Mouse (Mus musculus): ENCODE data around the gene Scn11a. TPM values are rescaled to one million over a fixed set of nuclear protein-coding genes. Genes with fewer than 3 reads are reported as not detected.

Scn11a gene
- polyA plus RNA-seq, 2 experiments = 0.06 to 0.10 TPM

- Histone ChIP-seq H3K9ac (ENCODE audit: low read depth, low read length, severe bottlenecking) (no peak overlapping the region), H3K4me3 (replicated peaks; ENCODE audit: low read length) (no peak overlapping the region), H3K4me1 (ENCODE audit: control insufficient read depth, insufficient read depth, low read length) (no peaks in the 10 kb centered on the region), H3K27ac (replicated peaks; ENCODE audit: low read depth, low read length) (no peak overlapping the region), H3K27me3 (ENCODE audit: control insufficient read depth, insufficient read depth, low read length) (no peaks in the 10 kb centered on the region), H3K4me2 (replicated peaks; ENCODE audit: low read depth, low read length, severe bottlenecking) (no peak overlapping the region), H3K9me3 (ENCODE audit: control insufficient read depth, low read length) (no peaks in the 10 kb centered on the region), H3K36me3 (ENCODE audit: control insufficient read depth, insufficient read depth, low read length) (no peaks in the 10 kb centered on the region)
- DNase-seq (ENCODE audit: low spot score) (no peak), ATAC-seq (ENCODE audit: low FRiP score, low read depth) (no peak)
- WGBS = 62% methylated on average over 9 of the region's 9 CpGs
- TF ChIP-seq POLR2A (IDR thresholded peaks at IDR 0.05; ENCODE audit: borderline replicate concordance, extremely low read depth, insufficient read depth, insufficient read length) = no peak
Measured at GRCm38 (mm10) chr9:119749112-119749511, 76.1 kb downstream of the Scn11a start.

GRCm38 (mm10) chr9:119743900-119744299 lies 81.4 kb downstream of the Scn11a start:
- H3K4me3 ChIP-seq (replicated peaks; ENCODE audit: low read length) = no peak overlapping the region
- no peak overlapping the region for H3K27ac ChIP-seq (replicated peaks; ENCODE audit: low read depth, low read length)
- DNase-seq (ENCODE audit: low spot score) (no peak), ATAC-seq (ENCODE audit: low FRiP score, low read depth) (no peak)
- 88% methylated on average over 4 of the region's 4 CpGs for WGBS
- no peaks in the 10 kb centered on the region for H3K4me1 ChIP-seq (ENCODE audit: control insufficient read depth, insufficient read depth, low read length)
- no peaks in the 10 kb centered on the region for H3K27me3 ChIP-seq (ENCODE audit: control insufficient read depth, insufficient read depth, low read length)
- H3K36me3 ChIP-seq (ENCODE audit: control insufficient read depth, insufficient read depth, low read length) = no peaks in the 10 kb centered on the region
- TF ChIP-seq POLR2A (IDR thresholded peaks at IDR 0.05; ENCODE audit: borderline replicate concordance, extremely low read depth, insufficient read depth, insufficient read length) = no peak
- H3K9me3 ChIP-seq (ENCODE audit: control insufficient read depth, low read length) = no peaks in the 10 kb centered on the region
- no peak overlapping the region for H3K4me2 ChIP-seq (replicated peaks; ENCODE audit: low read depth, low read length, severe bottlenecking)
- no peak overlapping the region for H3K9ac ChIP-seq (ENCODE audit: low read depth, low read length, severe bottlenecking)

GRCm38 (mm10) chr9:119743312-119743711 lies 81.9 kb downstream of the Scn11a start:
- WGBS = 79% methylated on average over 3 of the region's 3 CpGs
- ATAC-seq (ENCODE audit: low FRiP score, low read depth) = no peak
- H3K9me3 ChIP-seq (ENCODE audit: control insufficient read depth, low read length) = no peaks in the 10 kb centered on the region
- TF ChIP-seq POLR2A (IDR thresholded peaks at IDR 0.05; ENCODE audit: borderline replicate concordance, extremely low read depth, insufficient read depth, insufficient read length) = no peak
- no peaks in the 10 kb centered on the region for H3K36me3 ChIP-seq (ENCODE audit: control insufficient read depth, insufficient read depth, low read length)
- no peaks in the 10 kb centered on the region for H3K4me1 ChIP-seq (ENCODE audit: control insufficient read depth, insufficient read depth, low read length)
- no peak overlapping the region for H3K4me3 ChIP-seq (replicated peaks; ENCODE audit: low read length)
- no peak for DNase-seq (ENCODE audit: low spot score)
- no peak overlapping the region for H3K27ac ChIP-seq (replicated peaks; ENCODE audit: low read depth, low read length)
- H3K27me3 ChIP-seq (ENCODE audit: control insufficient read depth, insufficient read depth, low read length) = no peaks in the 10 kb centered on the region
- no peak overlapping the region for H3K4me2 ChIP-seq (replicated peaks; ENCODE audit: low read depth, low read length, severe bottlenecking)
- H3K9ac ChIP-seq (ENCODE audit: low read depth, low read length, severe bottlenecking) = no peak overlapping the region

- Histone ChIP-seq H3K4me1 (ENCODE audit: control insufficient read depth, insufficient read depth, low read length) (no peaks in the 10 kb centered on the region), H3K27me3 (ENCODE audit: control insufficient read depth, insufficient read depth, low read length) (no peaks in the 10 kb centered on the region), H3K9ac (ENCODE audit: low read depth, low read length, severe bottlenecking) (no peak overlapping the region), H3K27ac (replicated peaks; ENCODE audit: low read depth, low read length) (no peak overlapping the region), H3K4me2 (replicated peaks; ENCODE audit: low read depth, low read length, severe bottlenecking) (no peak overlapping the region), H3K4me3 (replicated peaks; ENCODE audit: low read length) (no peak overlapping the region), H3K36me3 (ENCODE audit: control insufficient read depth, insufficient read depth, low read length) (no peaks in the 10 kb centered on the region), H3K9me3 (ENCODE audit: control insufficient read depth, low read length) (no peaks in the 10 kb centered on the region)
- no peak for TF ChIP-seq POLR2A (IDR thresholded peaks at IDR 0.05; ENCODE audit: borderline replicate concordance, extremely low read depth, insufficient read depth, insufficient read length)
- DNase-seq (ENCODE audit: low spot score) (no peak), ATAC-seq (ENCODE audit: low FRiP score, low read depth) (no peak)
- WGBS = 51% methylated on average over 5 of the region's 5 CpGs
Measured at GRCm38 (mm10) chr9:119741101-119741786, 84.0 kb downstream of the Scn11a start.

GRCm38 (mm10) chr9:119728412-119729097 lies 96.7 kb downstream of the Scn11a start:
- H3K4me1 ChIP-seq (ENCODE audit: control insufficient read depth, insufficient read depth, low read length) = no peaks in the 10 kb centered on the region
- no peak for ATAC-seq (ENCODE audit: low FRiP score, low read depth)
- H3K9ac ChIP-seq (ENCODE audit: low read depth, low read length, severe bottlenecking) = no peak overlapping the region
- no peaks in the 10 kb centered on the region for H3K36me3 ChIP-seq (ENCODE audit: control insufficient read depth, insufficient read depth, low read length)
- H3K27me3 ChIP-seq (ENCODE audit: control insufficient read depth, insufficient read depth, low read length) = no peaks in the 10 kb centered on the region
- no peak for DNase-seq (ENCODE audit: low spot score)
- no peak for TF ChIP-seq POLR2A (IDR thresholded peaks at IDR 0.05; ENCODE audit: borderline replicate concordance, extremely low read depth, insufficient read depth, insufficient read length)
- 86% methylated on average over 11 of the region's 11 CpGs for WGBS
- H3K27ac ChIP-seq (replicated peaks; ENCODE audit: low read depth, low read length) = no peak overlapping the region
- H3K4me2 ChIP-seq (replicated peaks; ENCODE audit: low read depth, low read length, severe bottlenecking) = no peak overlapping the region
- H3K9me3 ChIP-seq (ENCODE audit: control insufficient read depth, low read length) = no peaks in the 10 kb centered on the region
- no peak overlapping the region for H3K4me3 ChIP-seq (replicated peaks; ENCODE audit: low read length)
